Mouse (Mus musculus) 3134 (cell line): ENCODE measurements around the gene Thbs1.

Experiments
- DNase-seq: peaks from one replicate; pipeline ENCODE4 v3.0.0-alpha.2; 2011; ENCODE audit warnings: low spot score; ENCODE audit not compliant: insufficient read length; ENCODE audit errors: extremely low read depth

Gene Thbs1

DNA sequence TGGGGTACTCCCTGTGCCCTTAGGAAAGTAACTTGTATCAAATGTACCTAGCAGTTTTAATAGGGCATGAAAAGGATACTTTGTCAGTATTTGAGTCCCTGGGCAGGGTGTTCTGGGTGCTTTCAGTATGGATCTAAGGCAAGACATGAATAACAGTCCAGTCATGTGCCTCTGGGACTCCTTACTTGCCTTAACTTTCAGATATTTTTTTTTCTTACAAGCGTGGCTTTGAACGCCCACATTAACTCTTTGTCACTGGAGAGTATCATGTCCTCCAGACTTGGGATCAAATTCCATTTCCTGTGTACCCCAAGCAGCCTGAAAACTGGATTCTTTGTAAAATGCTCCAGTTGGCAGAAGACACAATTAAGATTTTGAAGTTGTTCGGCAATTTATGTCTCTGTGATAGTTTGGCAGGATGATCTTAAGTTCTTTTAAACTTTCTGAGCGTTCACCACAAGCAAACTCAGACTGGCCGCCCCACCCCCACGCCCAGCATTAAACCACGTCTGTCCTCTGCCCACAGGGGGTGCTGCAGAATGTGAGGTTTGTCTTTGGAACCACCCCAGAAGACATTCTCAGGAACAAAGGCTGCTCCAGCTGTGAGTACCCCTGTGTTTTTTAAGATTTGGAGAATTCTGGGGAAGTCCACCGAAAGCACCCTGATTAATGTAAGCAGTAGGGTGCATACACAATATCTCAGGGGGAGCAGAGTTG, 2.3 kb downstream of the Thbs1 start:
- peak; percentile 69 for DNase-seq

DNA sequence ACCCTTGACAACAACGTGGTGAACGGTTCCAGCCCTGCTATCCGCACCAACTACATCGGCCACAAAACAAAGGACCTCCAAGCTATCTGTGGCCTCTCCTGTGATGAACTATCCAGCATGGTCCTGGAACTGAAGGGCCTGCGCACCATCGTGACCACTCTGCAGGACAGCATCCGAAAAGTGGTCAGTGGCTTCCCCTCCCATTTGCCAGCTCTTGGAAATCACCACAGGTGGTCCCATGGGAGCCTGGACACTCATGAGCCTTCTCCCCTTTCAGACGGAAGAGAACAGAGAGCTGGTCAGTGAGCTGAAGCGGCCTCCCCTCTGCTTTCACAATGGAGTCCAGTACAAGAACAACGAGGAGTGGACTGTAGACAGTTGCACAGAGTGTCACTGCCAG, 3.0 kb downstream of the Thbs1 start:
- peak; percentile 61 for DNase-seq

DNA sequence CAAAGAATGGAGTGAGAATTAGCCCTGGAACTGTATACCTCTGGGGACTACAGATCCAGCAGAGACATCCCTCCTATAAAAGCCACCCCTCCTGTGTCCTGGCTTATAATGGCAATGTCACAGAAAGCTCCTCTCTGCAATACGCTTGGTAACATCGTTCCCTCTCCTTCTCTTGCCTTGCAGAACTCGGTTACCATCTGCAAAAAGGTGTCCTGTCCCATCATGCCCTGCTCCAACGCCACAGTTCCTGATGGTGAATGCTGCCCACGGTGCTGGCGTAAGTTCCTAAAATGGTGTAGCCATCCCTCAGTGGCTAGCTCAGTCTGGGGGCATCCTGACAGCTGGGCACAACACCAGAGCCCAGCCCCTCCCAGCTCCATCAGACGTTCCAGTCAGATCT, 4.0 kb downstream of the Thbs1 start:
- peak; percentile 51 for DNase-seq

DNA sequence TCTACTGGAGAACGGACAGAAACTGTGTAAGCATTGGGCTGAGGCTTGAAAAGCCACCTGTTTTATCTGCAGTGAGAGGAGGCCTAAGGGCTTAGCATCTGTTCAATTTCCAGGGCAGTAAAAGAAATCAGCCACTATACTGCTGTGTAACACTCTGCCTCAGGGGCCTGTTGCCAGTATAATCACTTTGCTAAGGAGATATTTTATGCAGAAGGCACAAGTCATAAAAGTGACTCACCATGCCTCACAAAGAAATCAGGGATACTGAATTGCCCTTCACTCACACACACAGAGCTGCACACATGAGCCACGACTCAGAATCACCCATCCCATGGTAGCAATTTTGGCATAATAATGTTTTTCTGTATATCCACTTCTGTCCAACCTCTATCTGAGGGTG, 4.5 kb downstream of the Thbs1 start:
- peak; percentile 42 for DNase-seq

DNA sequence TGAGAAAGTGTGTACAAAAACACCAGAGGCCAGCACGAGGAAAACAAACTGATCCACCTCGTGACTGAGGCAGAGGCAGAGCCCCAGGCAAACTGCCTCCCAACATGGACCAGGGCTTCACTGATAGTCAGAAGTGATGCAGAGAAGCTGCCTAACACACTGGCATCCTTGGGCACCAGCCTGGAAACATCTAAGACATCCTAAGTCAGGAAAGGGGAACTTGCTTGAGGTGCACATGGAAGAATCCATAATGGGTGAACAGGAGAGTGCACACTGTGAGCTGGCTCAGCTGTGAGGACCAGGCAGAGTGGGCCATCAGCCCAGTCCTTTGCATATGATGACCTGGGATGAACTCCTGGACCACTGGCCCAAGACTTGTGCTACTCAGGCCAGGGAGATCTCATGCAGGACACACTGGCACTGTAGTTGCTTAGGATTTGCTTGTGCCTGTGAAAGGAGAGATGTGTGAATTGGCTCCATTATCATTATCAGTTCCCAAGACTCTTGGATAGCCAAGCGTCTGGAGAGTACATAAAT, 5.1 kb downstream of the Thbs1 start:
- DNase-seq, result peak; percentile 62

DNA sequence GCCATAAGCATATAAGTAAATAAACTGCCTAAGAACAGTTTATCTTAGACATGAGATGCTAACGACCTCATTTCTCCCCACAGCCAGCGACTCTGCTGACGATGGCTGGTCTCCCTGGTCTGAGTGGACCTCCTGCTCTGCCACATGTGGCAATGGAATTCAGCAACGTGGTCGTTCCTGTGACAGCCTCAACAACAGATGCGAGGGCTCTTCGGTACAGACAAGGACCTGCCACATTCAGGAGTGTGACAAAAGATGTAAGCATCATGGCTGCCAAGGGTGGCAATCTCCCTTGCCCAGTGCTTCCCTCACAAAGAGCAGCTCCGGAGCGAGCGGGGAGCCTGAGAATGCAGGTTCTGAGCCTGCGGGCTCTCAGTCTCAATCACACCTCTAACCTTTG, 5.7 kb downstream of the Thbs1 start:
- peak; percentile 57 for DNase-seq

DNA sequence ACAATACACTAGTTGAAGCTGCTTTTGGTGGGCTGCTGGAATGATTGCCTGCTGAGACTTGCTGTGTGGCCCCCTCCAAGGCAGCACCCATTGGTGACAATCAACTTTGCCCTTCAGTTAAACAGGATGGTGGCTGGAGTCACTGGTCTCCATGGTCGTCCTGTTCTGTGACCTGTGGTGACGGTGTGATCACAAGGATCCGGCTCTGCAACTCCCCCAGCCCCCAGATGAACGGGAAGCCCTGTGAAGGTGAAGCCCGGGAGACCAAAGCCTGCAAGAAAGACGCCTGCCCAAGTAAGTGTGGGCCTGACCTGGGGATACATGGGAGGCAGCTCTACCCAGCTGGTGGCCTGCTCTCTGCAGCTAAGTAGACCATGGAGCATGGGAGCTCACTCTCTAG, 6.4 kb downstream of the Thbs1 start:
- peak; percentile 64 for DNase-seq

DNA sequence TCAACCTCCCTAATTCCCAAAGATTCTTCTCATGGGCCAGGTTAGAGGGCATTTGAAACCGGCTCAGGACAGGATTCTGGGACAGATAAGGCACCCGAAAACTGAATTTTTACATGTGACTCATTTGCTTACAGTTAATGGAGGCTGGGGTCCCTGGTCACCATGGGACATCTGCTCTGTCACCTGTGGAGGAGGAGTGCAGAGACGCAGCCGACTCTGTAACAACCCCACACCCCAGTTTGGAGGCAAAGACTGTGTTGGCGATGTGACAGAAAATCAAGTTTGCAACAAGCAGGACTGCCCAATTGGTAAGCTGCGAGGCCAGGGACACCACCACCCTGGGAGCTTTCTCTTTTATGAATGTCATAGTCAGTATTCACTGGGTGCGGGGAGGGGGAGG, 6.8 kb downstream of the Thbs1 start:
- DNase-seq, result peak; percentile 53

DNA sequence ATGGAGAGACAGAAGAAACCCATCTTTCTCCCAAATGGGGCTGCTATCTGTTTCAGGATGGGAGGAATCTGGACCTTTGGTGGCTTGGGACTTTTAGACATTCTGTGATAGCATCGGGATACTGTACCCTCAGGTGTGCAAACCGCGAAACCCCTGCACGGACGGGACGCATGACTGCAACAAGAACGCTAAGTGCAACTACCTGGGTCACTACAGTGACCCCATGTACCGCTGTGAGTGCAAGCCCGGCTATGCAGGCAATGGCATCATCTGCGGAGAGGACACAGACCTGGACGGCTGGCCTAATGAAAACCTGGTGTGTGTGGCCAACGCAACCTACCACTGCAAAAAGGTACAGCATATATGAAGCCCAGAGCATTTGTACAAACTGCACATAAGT, 8.0 kb downstream of the Thbs1 start:
- DNase-seq, result peak; percentile 51

DNA sequence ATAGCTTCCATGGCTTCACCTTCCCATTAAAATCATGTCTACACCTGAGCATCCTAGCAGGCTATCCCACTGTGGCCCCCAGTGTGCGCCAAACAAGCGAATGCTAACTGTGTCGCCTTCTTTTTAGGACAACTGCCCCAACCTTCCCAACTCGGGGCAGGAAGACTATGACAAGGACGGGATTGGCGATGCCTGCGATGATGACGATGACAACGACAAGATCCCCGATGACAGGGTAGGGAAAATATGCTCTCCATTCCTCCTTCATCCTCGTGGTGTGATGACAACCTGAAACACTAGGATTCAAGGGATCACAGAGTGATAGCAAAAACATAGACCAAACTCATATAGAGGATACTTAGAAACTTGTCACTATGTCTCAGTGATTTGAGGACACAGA, 8.4 kb downstream of the Thbs1 start:
- peak; percentile 33 for DNase-seq

DNA sequence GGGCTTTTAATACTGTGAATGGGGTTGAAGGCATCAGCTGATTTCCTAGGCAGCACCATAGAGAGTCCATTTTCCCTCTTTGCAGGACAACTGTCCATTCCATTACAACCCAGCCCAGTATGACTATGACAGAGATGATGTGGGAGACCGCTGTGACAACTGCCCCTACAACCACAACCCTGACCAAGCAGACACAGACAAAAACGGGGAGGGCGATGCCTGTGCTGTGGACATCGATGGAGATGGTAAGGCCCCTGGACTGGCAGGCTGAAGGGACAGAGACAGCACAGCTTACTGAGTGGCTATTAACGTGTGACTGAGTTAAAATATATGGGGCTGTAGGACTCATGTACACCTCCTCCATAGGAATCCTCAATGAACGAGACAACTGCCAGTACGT, 9.1 kb downstream of the Thbs1 start:
- DNase-seq, result peak; percentile 36

DNA sequence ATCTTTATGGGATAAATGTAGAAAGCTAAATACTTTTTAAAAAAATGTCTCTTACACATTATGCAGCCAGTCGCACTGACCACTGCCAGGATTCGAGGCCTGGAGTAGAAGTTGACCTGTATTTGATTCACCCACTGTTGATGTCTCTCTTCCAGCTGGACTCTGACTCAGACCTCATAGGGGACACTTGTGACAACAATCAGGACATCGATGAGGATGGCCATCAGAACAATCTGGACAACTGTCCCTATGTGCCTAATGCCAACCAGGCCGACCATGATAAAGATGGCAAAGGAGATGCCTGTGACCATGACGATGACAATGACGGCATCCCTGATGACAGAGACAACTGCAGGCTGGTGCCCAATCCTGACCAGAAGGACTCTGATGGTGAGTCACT, 10.6 kb downstream of the Thbs1 start:
- peak; percentile 44 for DNase-seq

DNA sequence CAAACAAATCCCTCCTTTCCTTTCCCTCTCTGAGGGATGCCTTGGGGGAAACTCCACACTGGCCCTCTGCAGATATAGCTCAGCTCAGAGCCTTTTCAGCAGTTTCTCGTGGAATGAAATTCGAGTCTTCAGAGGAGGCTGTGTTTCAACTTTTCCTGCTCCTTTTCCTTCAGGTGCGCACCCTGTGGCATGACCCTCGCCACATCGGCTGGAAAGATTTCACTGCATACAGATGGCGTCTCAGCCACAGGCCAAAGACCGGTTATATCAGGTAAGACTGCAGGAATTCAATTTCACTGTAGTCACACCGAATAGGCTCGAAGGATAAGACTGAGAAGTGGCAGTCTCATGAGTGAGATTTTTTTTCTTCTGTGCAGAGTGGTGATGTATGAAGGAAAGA, 12.1 kb downstream of the Thbs1 start:
- peak; percentile 17 for DNase-seq

DNA sequence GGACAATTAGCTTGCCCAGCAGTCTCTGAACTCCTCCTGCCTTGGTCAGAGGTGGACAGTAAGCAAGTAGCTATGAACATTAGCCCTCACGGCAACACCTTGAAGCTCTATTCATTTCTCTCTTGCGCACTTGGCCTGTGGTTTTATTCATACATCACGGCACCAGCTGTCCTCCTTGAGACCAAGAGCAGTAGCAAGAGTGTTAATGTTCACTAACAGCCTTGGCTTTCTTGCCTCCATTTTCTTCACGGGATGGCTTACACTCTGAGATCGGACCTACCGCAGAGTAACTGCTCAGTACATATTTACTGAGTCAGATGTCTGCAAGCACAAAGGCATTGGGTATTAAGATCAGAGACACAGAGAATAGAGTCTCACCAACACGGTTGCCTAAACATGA, 12.8 kb downstream of the Thbs1 start:
- DNase-seq, result peak; percentile 23

DNA sequence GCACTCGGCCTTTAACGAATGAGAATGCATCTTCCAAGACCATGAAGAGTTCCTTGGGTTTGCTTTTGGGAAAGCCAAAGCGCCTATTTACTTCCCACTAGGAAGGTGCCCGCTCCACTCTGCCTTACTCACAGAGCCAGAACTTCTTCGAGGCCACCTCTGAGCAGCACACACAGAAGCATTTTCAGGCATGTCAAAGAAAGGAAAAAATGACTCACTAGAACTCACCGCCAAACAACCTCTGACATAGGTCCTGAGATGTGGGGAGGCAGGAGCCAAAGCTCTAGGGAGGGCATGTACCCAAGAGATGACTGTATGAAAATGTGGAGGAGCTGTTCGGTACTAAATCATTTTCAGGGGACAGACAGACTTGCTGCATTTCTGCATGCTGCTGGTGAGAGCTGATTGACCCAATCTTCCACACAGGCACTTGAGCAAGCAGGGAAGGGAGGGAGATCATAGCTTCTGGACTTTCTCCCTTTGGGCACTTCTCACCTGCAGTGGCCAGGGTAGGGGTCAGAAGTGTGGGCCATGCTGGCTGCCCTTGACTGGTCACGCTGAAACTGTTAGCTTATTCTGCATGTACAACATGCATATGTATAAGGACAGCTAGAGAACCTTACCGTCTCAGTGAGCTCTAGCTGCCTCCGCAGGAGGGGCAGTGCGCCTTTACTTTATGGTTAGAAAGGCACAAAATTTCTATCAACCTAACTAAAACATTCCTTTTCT, 13.7 kb downstream of the Thbs1 start:
- DNase-seq, result peak; percentile 27

DNA sequence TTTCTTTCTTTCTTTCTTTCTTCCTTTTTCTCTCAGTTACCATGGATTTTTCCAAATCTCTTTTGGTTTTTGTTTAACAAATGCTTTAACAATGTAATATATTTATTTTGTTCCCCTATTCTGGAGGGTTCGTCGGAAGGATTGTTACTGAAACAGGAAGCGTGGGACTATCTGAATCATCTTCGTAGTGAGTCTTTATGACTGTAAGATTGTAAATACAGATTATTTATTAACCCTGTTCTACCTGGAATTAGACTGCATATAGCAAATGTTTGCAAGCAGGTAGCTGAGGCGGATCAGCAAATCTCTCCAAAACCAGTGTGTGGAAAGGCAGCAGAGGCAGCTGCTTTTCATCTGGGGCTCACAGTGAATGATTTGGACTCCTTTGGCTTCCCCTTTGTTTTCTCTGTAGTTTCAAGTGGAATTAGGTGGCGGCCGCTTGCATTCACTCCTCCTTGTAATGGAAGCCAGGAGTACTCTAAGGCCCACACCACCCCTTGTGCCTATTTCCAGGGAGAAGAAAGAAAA, 14.3 kb downstream of the Thbs1 start:
- no peak for DNase-seq

DNA sequence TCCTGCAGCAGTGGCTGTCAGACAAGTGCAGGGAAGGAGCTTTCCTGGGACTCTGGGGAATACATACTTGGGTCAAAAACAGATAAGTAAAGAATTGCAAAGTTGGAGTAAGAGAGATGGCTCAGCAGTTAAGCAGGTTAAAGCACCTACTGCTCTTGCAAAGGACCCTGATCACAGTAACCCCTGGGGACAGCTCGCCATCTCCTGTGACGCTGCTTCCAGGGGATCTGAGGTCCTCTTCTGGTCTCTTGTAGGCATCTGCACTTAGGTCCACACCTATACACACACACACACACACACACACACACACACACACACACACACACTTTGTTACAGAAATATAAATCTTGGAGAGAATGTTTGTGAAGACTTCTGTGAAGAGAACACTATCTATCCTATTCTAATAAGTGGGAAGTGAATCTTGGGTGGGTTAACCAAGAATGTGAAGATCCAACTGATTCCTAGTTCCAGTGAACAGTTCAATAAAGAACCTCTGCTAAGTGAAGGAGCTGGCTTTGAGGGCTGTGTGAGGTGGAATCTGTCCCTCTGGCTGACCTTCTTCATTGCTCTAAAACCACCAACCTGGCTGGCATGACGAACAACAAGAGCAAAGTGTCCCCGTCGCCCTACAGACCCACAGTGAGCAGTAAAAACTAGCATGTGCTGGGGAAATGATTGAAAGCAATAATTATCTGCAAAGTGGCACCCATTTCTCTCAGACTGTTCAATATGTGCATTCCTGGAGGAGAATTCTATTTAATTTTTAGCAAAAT, 16.0 kb downstream of the Thbs1 start:
- peak; percentile 65 for DNase-seq

DNA sequence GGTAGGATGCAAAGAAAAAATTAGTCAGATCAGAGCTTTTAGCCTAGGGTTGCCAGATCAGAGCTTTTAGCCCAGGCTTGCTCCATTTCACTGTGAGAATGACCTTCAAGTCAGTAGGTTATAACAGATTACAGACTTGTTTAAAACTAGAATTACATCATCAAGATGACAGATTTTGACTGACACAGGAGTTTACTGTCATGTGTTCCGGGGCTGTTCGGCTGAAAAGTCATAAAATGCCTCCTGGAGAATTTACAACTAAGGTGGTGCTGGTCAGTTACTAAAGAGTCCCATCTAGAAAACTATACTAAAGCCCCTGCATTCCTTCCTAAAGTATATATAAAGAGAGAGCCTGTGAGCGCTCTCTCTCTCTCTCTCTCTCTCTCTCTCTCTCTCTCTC, 16.6 kb downstream of the Thbs1 start:
- DNase-seq, result no peak

DNA sequence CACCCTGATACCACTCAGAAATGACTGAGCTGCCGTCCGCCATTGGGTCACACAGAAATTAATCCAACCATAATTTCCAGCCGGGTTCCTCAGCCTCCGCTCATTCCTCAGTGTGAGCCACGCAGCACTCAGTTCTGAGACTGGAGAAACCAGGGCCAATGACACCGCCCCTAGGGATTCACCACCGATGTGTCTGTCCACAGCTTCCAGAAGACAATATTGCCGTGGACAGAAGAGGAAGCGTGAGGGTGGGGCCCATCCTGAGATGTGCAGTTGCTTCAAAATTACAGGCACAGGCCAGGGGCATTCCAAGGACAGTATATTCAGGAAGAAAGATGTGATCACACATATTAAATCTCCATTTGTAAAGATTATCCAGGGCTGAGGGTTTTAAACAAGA, 25.4 kb downstream of the Thbs1 start:
- no peak for DNase-seq

DNA sequence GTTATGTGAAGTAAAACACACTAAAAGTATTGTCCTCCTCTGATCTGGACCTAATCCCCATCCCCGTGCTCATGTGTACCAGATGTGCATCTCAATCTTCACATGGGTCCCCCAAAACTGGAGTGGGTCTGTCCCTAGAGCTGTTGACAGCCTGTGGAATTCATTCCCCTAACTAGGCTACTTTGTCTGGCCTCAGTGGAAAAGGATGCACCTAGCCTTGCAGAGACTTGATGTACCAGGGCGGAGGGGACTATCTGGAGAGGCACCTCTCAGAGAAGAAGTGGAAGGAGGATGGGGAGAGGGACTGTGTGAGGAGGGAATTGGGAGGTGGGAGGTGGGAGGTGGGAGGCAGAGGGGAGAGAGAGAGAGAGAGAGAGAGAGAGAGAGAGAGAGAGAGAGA, 26.1 kb downstream of the Thbs1 start:
- DNase-seq, result no peak

DNA sequence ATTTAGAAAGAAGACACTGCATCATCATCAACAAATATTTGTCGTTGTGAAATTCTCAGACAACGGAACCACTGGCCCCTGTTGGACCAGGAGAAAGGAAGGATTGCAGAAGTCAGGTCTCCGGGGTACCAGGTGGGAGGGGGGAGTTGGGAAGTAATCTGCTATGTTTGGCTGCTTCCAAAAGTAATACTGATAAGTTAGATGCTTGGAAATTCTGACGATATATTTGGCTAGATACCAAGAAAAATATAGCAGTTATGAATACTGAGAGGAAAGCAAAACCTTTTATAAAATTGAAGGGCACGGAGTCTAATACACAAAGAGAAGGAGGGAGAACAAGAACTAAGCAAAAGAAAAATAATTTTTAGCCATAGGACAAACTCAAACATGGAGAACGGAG, 27.6 kb downstream of the Thbs1 start:
- DNase-seq, result no peak
